Mouse (Mus musculus) adrenal gland, adult 8-10 months (tissue): ENCODE results near the gene Chst13. TPM values are rescaled to one million over a fixed set of nuclear protein-coding genes. Genes with fewer than 3 reads are reported as not detected.

Source experiments
- DNase-seq: peaks from one replicate; pipeline ENCODE4 v3.0.0; 2022
- total RNA-seq, 4 experiments: library from RNA; stranded (reverse); gene quantifications; 2 replicates each; pipeline ENCODE4 v1.2.4; 2022

Chst13 gene
- total RNA-seq, 4 experiments from 2014 or later = 0.30 TPM; not detected in 3

DNA sequence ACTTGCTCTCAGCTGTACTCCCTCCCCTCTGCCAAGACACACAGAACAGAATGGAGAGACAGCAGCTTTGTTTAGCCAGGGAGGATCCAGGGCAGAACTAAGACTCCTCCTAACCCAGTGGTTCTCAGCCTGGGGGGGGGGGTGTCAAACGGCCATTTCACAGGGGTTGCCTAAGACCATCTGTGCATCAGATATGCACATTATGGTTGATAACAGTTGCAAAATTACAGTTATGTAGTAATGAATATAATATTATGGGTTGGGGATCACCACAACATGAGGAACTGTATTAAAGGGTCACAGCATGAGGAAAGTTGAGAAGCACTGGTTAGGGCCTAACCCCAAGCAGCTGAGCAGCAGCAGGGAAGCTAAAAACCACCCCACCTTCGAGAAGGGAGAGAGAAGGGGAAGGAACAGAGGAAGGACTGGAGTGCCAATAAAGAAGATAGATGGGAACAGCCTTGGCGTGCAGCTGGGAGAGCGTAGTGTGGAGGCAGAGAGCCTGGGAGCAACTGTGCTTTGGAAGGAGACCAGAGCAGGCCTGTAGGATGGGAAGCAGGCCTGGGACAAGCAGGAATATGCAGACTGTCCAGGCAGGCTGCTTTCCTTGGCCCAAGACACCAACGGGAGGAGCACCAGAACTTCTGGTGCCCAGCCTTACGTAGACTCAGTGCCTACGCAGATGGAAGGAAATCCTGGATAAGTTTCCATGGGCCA, 5.4 kb downstream of the Chst13 start:
- no peak for DNase-seq

DNA sequence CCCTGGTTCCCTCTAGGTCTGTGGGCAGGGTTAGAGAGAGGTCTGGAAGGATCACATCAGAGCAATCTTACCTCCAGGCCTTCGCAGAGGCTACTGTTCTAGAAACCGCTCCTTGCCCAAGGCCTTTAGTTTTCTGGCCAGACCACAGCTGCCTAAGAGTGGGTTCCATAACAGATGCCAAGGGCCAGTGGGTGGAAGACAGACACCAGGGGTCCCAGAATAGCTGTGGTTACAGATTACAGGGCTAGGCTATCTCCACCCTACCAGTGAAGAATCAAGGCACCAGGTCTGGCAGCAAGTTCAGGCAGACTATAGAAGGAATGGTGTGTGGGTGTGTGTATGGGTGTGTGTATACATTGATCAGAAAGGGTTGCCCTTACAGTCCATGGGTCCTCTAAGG, 6.0 kb downstream of the Chst13 start:
- DNase-seq = no peak

DNA sequence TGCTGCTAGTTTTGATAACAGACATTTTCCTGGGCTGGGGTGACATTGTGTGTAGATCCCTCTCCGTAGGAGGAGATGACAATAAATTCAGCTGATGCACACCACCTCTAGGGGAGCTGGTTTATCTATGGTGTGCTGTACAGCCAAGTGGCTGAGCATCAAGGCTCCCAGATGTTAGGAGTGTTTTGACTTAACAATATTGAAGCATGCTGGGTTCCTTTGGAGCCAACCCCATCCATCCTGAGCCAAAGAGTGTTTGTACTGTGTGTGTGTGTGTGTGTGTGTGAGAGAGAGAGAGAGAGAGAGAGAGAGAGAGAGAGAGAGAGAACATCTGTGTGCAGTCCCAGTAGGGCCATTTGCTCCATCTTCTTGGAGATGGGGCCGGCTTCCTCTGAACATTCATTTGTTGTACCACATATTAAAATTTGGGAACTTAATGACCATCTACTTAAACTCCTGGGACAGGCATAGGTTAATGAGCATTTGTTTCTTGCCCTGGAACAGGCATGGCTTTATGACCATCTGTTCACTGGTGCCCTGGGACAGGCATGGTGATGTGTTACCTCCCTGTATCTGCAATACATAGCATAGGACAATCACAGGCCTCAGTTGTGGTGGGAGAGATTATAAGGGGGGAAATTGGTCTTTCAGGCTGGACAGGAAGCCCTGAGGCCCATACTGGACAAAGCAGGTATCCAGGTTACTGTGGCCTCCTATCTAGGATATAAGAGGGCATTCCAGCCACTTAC, 7.3 kb downstream of the Chst13 start:
- no peak for DNase-seq

DNA sequence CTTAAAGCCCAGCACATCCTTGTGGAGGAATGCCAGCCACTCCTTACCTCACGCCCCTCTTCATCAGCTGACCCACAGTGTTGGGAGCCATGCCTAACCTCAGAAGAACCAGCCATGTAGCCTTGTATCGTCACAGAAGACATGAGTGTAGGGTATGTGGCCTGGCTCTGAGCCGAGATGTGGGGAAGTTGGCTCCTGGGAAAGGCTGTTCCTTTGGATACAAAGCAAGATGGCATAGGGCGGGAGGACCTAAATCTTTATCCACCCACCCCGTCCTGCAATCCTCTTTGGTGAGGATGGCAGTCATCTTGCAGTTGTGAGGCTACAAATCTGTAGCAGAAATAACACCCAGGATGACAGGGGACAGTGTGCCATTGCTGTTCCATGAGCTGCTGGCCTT, 9.0 kb downstream of the Chst13 start:
- no peak for DNase-seq

DNA sequence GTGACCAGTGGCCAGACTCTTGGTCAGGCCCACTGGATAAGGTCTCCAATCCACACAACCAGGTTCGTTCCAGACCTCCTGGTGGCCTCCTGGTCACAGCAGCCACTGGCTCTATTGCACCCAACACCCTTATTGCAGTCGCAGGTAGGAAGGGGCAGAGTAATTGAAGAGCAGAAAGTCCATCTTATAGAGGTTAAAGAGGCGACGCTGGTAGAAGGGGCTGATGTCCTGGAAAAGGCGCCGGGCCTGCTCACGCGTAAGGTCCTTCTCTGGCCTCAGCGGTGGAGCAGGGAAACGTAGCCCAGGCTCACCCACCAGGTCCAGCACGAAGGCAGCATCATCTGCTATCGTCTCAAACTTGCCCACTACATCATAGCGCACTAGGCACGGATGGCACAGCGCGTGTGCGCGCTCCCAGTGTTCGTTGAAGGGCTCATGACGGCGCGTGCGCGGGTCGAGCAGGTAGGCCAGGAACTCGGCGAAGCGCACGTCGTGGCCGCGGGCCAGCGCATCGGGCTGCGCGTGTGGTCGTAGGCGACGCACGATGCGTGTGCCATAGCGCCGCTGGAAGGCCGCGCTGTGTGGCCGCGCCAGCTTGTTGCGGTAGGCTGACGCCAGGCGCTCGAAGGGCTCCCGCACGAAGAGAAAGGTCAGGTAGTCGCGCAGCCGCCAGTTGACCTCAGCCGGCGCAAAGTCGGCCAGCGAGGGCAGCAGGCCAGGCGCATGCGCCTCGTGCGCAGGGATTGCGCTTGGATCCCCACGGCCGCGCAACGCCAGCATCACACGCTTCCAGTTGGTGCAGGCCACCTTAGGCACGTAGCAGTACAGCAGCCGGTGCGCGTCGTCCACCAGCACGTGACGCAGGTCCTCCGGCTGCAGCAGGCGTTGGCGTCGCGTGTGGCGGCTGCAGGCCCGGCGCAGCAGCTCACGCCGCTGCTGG, 15.9 kb downstream of the Chst13 start:
- no peak for DNase-seq

DNA sequence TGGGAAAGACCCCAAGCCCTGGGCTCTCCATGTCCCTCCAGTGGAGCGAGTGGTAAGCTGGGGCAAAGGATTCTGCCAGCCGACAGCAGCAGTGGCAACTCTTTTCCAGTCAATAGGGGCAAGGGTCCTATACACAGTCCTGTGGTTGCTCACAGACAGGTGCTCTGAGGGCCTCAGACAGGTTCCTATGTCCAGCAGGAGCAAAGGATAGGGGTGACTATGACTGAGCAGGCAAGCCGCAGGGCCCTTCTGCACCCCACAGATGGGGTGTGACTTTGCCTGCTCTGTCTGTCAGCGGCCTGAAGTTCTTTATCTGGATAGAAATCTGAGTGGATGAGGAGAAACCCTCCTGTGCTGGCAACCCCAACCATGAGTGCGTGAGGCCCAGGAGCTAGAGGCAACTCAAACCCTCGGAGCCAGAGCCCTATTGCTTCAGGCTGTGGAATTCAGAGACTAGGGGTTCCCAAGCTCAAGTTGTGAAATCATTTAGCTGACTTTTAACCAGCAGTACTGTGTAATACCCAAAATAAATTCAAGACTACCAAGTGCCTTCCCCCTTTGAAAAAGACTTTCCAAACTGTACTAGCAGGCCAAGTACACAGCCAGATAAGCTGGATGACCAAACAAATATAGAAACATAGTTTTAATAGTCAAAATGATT, 18.5 kb downstream of the Chst13 start:
- DNase-seq = no peak

DNA sequence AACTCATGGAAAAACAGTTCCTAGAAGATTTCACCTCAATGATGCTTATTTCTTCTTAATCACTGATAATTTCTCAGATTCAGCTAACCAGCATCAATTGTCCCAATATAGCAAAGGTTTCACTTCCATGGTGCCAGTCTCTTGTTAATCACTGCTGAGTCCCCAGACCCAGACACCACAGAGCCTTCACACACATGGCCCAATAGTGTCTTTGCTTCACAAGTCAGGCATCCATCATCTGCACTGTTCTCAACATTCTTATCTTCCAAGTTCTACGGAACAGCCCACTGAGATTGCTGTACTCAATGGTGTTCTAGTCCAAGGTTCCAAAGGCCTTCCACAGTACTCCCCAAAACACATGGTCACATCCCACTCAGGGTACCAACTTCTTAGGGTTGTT, 24.1 kb downstream of the Chst13 start, which contains the start of gene BC048671:
Gene BC048671 (plus strand): TSS at position 301 of the 400 bp plus-strand sequence.
- DNase-seq = no peak

DNA sequence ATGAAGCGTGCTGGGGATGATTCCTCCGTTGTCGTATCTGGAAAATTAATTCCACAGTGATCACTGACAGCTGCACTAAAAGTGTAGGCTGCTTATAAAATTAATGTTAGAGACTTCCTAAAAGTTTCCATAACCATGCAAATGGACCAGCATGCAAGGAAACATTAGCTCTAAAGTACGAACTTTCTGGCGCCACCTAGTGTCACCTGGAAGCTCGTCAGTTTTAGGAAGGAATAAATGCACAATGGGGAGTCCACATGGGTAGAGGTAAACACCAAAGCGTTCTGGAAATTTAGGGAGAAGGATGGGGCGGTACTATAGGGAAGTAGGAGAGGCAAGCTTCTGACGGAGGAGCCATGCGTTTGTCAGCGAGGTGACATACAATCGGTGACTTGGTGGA, 36.7 kb downstream of the Chst13 start:
- DNase-seq = peak; percentile 5

Other genes starting within 250 kb of the Chst13 start
- gene Vmn1r49, start 246.7 kb downstream of the Chst13 start, total RNA-seq = not detected
- gene Vmn1r50, start 223.8 kb downstream of the Chst13 start, total RNA-seq = not detected
- gene Vmn1r51, start 202.6 kb downstream of the Chst13 start, total RNA-seq = not detected
- gene Vmn1r52, start 150.4 kb downstream of the Chst13 start, total RNA-seq = not detected
- not detected for gene V1ra8, start 122.4 kb downstream of the Chst13 start, total RNA-seq
- not detected for gene Vmn1r53, start 100.7 kb downstream of the Chst13 start, total RNA-seq
- gene Vmn1r54, start 78.9 kb downstream of the Chst13 start, total RNA-seq = not detected
- gene BC048671, start 24.0 kb downstream of the Chst13 start, total RNA-seq = not detected
- under 1 TPM in 3 of 4 experiments, not detected in 1; 0.15 to 0.24 (median 0.17) TPM for gene Uroc1, start 8.1 kb upstream of the Chst13 start, total RNA-seq
- gene Zxdc, start 44.3 kb upstream of the Chst13 start, total RNA-seq = 10 to 100 TPM; 23.2 to 35.3 (median 27.3) TPM
- 1 to 10 TPM in 1 of 4 experiments, under 1 TPM in 2, not detected in 1; 0.23 to 2.5 (median 0.30) TPM for gene Cfap100, start 103.6 kb upstream of the Chst13 start, total RNA-seq
- 10 to 100 TPM; 18.3 to 30.6 (median 27.6) TPM for gene Klf15, start 137.4 kb upstream of the Chst13 start, total RNA-seq
- gene Aldh1l1, start 161.2 kb upstream of the Chst13 start, total RNA-seq = 100 to 1,000 TPM; 137 to 222 (median 182) TPM